Mouse (Mus musculus): ENCODE measurements at regions not wholly inside any gene's neighbourhood (a gene's known extent, or its start where the extent isn't known, plus 50 kb on each side); places are given as distances from the start of the nearest gene placed in this dataset.
A peak's percentile ranks its signal among the peaks of the same experiment; 100 is the strongest.

DNA sequence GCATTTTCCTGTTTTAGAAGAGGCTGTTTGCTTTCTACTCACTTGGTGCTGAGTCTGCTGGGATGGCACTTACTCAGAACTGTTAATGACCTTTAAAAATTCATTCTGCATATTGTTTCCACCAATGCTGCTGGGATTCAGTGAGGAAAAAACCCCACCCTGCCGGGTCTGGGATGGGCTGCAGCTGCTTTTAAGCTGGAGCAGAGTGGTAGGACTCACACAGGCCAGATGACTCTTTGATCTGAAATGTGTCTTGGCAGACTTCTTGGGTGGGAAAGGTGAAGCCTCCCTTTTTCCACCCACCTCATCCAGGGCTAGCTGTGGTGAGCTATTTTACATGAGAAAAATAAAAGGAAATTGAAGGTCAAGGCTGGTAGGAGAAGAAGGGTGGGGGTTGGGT lies 56.4 kb upstream of the Ddhd1 start:
- DNase-seq: no peak

DNA sequence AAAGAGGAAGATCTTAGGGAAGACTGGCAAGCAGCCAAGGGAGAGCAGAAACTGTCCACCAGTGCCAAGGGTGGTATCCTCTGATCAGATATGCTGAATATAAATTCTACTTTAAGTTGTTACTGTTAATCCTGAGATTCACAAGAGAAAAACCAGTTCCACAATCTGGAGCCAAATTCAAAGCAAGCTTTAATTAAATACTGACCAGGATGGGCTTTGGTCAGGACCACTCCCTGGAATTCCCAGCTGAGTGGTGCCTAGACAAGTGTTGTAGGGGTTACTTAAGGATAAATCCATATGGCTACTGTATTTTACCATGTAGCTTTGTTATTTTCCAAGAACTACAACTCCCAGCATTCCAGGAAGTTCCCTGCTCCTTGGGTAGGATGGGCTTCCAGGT lies 56.8 kb upstream of the Ddhd1 start:
- DNase-seq: no peak

DNA sequence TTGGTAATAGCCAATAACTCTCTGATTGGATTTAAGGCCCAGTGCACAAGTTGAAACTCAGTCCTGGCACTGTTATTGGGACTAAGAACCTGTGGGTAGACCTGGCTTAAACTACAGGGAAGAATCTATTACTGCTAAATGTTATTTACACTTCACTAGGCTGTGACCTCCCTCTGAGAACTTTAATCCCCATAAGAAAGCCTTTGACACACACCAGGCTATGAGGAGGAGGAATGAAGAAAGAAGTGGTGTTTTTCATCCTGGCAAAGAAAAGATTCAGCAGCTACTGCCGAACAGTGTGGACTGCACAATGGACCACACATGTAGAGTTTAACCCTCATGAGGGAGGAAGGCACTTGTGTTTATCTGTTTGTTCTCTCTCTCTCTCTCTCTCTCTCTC lies 58.2 kb upstream of the Ddhd1 start:
- DNase-seq: no peak

DNA sequence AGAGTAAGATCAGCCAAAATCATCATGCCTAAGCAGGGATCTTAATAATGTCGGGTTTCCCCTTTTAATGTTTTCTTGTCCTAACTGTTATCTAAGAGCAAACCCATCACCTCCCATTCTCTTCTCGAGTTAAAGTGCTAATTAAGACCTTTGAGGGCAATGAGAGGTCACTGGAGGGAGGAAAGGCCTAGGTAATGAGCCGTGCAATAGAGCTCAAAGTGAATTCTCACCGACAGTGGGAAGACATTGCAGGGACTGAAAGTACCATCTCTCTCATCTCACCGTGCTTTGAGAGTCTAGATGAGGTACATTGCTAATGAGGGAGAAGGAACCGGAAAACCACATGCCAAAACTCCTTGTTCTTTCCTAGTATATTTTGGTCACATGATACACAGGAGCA lies 64.9 kb upstream of the Ddhd1 start:
- no peak for DNase-seq

DNA sequence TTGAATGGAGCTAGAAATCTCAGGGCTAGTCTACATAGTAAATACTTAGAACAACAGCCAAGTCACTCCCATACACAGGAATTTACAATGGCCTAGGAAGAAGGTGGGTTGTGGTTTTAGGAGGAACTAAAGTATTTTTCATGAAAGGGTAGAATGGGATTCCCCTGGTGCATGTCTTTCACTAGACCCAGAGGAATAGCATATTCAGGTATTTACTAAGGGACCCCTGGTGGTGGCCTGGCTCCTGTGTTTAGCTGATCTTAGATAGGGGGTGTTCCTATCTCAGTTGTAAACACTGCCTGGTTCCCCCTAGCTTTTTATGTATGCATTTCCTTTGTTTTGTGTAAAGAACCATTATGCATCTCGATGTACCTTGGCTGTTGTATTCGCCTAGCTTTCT lies 66.4 kb upstream of the Ddhd1 start:
- no peak for DNase-seq

DNA sequence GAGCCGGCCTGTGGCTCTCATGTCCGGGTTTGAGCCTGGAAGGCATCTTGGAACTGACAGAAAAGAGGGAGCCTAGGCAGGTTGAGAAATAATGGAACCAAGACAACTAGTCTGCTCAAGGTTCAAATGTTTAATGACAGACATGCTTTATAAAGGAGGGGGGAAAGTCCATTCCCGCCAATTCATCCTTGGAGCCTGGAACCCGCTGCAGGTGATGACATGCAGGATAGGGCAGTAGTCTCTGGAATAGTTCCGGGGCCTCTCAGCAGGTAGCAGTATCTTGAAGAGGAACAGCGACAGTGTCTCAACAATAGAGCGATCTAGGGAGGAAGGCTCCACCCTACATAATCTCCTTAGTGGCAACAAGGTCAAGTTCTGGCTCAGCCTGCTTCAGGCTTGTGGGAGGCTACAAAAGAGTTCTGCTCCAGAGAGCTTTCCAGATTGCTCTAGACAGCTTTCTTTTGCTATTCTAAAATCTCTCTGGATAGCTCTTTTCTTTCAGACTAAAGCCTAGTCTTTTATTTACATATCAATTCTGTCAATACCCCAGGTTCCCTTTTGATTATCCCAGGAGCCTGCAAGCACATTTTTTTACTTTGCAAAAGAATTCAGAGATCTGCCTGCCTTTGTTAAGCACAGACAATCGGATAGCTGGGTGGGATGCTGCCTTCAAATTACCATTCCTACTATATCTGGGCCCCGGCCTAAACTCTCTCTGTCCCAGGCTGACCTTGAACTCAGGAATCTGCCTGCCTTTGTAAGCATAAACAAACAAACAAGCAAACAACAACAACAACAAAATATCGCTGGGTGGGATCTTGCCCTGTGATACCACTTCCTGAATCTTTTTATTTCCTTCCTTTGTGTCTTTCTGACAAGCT lies 76.8 kb upstream of the Ddhd1 start:
- no peak for DNase-seq

DNA sequence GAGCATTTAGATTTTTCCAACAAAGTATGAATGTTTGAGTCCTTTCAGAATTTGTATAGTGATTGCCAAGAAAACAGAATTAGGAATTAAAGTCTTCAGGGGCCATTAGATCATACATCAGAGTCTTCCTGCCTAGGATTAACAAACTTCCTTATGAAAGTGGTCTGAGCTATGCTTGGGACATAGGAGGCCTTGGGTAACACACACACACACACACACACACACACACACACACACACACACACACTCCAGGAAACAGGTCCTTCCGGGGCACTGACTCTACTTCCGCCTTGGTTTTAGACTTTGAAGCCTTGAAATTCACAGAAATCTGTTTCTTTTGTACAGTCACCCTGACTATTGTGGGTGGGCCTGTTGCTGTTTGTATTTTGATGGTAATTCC lies 80.0 kb upstream of the Ddhd1 start:
- DNase-seq: no peak

DNA sequence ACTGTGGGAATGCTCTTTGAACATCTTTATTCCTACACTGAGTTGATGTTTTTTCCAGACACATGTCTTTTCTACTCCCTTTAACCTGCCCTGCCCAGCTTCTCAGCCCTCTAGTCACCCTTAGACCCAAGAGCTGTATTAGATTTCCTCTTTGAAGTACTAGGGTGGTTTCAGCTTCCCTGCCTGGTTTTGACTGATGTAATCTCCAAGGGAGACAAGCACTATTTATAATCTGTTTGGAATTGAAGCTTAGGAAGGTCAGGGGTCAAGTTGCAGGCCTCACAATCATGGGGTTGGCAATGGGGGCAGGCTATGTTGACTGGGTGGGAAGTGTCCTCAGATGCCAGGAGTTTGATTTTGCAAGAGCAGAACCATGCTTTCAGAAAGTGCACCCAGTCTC lies 81.7 kb upstream of the Ddhd1 start:
- DNase-seq: no peak

DNA sequence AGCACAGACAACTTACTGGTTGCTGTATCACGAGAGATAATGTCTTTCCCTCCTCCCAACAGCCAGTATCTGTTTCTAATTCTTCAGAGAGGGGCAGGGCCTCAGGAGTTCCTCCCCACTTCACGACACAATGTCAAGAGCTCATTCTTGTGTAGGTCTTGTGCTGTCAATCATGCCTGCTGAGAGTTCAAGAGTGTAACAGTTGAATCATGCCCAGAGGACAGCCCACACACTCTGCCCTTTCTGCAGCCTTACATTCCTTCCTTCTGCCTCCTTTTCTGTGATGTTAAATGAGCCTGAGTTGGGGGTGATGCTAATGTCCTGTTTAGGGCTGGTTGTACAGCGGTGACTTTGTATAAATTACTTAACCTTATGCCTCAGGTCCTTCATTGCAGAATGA lies 82.7 kb upstream of the Ddhd1 start:
- no peak for DNase-seq

DNA sequence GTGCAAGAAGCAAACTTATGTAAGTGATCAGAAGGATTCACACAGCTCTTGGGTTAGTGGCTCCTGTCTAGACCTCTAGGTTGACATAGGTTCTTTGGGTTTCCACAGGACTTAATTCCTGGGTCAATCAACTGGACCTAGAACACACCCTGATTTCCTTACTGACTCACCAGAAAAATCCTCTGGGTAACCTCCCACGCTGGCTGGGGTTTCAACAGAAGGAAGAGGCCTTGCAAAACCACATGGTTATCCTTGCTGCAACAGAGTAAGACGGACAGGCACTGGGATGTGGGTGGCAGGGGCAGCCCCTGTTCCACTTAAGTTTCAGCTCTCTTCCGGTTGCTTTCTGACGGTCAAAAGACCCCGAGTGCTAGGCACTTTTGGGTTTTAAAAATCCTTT lies 88.2 kb upstream of the Ddhd1 start:
- no peak for DNase-seq

DNA sequence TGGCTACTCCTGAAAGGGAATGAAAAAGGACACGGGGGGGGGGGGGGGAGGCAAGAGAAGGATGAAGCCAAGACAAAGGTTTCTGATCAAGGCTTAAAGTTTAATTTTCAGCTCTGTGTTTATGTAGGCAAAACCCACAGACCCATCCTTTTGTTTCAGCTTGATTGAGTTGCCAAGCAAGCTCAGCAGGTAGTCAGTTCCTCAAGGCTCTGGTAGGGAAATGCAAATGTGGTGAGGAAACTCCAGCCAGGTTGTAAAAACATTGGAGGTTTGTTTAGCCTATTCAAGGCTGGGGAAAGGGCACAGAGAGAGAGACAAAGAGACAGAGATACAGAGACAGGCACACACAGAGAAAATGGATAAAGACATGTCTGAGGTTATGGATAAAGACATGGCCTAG lies 99.4 kb upstream of the Ddhd1 start:
- no peak for DNase-seq

DNA sequence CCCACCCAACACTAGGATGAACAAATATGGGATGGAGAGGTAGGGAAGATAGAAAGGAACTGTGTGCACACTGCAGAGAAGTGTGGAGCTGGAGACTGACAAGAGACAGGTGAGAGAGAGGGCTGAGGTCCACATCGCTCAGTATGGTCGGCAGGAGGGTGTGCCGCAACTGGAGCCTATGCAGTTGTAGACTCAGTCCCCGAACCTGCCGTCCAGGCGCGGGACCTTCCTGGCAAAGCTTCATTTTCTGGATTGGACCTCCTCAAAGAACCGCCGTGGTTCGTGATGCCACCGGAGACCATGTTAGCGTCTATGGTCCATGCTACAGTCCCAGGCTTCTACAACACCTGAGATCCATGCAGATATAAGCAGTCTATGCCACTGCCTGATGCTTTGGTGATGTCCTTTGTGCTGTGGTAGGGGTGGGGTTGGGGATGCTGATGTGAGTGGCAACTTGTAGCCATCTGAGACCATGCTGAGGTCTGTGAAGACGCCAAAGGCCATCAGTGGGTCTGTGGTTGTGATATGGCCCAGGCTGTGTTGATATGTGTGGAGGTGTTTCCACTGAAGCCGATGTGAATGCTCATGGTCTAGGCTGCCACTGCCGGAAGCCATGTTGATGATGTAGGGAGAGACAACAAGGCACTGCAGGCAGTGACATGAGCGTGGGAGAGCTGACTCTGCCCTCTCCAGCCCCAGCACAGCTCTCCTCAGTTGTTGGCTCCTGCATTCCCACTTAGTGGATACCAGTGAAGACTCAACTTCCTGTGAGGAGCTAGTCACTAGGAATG lies 103.1 kb upstream of the Ddhd1 start:
- no peak for DNase-seq

DNA sequence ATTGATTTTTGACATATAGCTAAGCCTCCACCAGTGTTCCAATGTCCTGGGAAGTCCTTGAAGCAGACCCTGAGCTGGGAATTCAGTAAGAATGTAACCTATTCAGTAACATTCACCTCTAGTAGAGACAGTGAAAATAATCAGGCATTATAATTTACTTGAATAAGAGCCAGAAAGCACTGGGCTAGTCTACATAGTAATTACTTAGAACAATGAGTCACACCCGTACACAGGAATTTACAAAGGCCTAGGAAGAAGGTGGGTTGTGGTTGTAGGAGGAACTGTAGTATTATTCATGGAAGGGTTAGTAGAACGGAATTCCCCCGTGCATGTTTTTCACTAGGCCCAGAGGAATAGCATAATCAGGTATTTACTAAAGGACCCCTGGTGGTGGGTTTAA lies 106.3 kb upstream of the Ddhd1 start:
- DNase-seq: no peak

DNA sequence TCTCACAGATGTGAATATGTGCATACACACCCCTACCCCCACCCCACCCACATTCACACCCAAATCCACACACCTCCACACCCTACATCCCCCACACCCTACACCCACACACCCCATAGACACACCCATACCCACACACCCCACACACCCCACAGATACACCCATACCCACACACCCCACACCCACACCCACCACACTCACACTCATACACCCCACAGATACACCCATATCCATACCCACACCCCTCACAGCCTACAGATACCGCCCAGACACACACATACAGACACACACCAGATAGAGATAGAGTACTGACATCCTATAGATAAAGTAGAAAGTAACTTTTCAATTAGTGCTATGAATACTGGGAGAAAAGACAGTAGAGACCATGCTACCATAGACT lies 108.6 kb upstream of the Ddhd1 start:
- DNase-seq: no peak

DNA sequence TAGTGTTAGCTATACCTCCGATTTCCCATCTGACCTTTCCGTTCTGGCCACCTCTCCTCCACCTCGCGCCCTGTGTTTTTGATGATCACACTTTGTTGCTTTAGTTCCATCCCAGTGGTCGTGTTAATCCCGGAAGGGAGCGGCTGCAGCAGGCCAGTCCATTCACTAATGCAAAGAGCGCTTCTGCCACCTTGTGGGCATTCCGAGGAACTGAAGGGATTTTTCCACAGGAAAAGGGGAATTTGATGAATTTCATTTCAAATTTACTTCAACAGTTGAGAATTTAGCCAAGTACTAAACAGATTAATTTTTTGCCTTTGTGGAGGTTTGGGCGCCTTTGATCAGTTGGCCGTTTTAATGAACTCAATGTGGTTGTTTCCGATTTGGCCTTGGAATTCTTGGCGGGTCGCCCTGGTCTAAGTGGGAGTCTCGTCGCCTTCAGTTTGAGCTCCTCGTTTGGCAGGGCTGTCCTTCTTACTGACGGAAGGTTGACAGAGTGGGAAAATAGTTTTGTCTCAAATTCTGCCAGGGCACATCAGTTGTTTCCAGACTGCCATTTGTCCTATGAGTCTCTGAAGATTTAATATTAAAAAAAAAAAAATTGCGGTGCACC lies 114.8 kb upstream of the Ddhd1 start:
- DNase-seq: peak; percentile 11

DNA sequence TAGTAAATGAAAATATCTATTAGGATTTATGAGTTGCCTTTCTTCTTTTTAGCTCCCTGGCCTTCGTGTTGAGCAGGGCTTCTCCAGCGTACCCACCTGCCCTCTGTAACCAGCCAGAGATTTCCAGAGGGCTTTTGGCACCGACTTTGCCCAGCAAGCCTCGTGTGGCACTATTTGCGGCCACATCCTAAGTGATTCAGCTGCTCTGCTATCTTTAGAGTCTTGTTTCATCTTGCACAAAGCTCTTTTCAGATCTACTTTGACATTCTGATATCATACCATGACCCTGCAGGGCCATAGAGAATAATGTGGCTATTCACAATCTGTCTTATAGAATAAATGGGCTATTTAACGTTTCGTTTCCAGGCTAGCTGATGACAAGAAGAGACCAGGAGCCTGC lies 115.4 kb upstream of the Ddhd1 start:
- no peak for DNase-seq

DNA sequence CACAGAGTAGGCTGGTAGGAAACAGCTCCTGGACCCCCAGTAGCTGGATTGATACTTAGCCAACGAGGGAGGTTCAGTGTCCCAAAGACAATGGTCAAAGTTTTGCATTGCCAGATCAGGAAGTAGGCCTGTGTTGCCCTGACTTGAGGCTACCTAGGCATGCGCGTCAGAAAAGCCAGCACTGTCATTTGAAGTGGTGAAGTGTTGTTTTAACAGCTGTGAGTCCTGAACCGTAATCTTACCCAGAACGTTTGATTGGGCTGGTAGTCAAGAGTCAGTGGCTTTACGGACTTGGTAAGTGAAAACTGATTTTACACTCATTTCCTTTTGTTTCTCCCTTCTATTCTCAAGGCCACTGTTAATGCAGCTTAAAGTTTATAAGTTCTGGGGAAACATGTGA lies 123.9 kb upstream of the Ddhd1 start:
- DNase-seq: no peak

DNA sequence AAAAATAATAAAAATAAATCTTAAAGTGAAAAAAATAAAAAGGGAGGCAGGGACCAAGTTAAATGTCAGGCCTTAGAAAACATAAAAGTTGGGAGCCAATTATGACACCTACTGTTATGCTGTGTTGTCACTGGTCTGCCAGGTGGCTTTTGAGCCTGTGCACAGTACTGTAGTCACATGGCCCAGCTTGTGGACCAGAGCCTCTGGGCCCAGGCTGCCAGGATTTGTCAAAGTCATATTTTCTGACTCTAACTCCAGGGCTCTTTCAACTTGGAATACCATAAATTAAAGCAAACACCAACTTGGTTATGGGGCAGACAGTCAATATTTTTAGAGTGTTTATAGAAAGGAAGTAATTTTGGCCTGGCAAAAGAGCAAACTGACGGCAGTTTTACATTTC lies 137.0 kb upstream of the Ddhd1 start:
- no peak for DNase-seq

DNA sequence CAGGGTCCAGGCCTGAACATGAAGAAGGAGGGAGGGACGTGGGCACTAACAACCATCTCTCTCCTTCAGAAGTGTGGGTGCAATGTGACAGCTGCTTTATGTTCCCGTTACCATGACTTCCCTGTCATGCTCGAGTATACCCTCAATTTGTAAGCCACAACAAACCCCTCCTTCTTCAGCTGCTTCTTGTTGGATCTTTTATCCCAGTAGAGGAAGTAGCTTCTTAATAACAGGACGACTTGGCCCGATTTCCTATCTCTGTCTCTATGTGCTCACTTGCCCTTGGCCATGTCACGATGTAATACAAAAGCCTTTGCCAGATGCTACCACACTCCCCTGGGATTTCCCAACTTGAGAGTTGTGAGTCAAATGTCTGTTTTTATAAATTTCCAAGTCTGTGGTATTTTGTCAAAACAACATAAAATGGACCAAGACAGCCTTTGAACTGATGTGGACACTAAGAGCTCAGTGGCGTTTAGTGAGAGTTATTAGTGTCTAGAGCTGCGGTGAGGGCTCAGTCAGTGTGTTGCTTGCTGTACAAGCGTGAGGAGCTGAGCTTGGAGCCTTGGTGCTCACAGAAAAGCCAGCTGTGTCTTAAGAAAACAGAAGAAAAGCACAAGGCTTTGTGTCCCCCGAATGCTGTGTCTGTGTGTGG lies 138.8 kb upstream of the Ddhd1 start:
- DNase-seq: no peak

DNA sequence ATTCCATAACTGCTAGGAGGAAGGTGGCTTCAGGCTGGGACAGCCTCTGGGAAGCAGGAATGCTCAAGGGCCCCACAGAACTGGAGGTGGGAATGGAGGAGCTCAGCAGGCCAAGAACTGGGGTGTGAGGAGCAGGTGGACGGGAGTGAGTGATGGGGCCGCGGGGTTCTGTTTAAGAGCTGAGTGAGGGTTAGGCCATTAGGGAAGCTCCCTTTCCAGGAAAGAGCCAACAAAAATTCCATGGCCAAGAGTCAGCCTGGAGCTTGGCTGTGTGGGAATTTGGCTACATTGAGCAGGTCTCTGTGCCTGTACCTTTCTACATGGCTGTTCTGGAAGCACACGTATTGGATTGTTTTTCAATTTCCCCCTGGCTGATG lies 139.4 kb upstream of the Ddhd1 start:
- no peak for DNase-seq

DNA sequence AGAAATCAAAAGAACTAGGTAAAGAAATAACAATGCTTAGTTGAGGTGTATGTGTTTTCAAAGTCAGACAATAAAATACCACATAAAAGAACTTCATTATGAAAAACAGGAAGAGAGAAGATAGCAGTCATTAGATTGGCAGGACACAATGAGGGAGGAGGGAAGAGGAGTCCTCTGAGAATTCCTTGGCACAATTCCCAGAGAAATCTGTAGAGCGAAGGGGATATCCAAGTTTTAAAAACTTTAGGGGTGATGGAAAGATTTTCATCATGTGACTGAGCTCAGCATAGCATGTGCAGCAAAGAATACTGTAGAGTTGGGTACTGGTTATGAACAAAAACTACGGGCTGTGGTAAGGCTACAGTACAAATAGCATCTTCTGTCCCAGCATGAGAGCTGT lies 141.3 kb upstream of the Ddhd1 start:
- DNase-seq: no peak

DNA sequence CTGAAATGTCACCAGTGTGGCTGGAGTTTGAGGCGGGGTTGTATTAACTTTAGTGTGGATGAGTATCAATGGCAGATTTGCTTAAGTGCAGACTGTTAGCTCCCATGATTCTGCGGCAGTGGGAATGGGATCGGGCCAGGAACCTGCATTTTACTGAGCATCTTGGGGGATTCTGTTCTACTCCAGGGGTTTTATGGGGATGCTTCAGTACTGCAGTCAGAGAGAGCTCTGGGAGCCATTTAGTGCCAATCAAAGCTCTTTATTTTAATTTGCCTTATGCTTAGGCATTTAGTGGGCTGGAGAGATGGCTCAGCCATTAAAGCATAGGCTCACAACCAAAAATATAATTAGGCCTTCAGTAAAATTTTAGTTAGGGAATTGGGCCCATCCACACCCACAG lies 148.0 kb upstream of the Ddhd1 start:
- no peak for DNase-seq

DNA sequence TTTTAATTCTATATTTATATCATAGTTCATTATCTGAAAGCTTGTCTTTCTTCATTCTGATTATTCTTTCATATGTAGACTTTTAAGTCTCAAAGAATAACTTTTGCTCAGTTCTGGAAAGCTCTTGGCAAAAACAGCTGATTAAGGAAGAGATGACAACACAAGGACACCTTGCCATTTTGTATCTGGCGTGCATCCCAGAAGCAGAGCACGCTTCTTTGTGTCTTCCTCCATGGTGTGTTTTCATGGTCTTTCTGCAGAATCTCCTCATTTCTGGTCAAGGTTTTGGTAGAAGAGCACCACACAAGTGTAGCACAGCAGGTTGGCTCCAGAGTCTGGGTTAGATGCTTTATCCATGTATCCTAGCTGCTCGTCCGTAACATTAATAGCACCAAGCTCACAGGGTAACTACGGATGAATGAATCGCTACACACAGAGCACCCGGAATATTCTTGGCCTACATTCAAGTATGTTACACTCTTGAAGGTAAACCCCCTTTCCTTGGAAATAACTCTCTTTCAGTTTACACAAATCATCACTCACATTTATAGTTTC lies 148.9 kb upstream of the Ddhd1 start:
- DNase-seq: no peak

Data from spleen, adult 18-20 months (tissue).